In the genomic region with DNA sequence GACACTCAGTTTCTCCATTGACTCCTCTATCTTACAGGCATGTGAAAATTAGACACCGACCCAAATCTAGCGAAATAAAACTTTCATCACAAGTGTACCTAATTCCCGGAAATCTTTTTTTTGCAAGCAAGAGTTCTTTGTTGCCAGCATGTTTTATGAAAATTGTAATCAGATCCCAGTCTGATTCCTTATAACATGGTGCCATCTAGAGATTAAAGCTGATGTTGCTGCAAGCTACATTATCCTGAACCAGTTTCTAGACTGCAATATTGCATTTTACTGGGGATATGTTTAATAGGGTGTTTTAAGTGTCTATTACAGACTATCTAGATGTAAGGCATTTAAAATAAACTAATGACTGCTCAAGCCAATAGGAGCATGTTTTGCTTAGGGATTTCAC, we compare ENCODE assay signal across 14 mouse cellular contexts.
DNase-seq lines count a peak whose midpoint lies in the region; TF ChIP-seq lines count a peak whose summit lies in the region.
"Had no signal": no experiment of that assay in that cellular context is flagged by ENCODE, and none has a peak within 500 bp of the region (broad histone marks: within the 10 kb centered on the region; RNA-seq: fewer than 3 reads in every experiment).

No protein-coding gene starts in this region.

- peak; percentile 30 for TF ChIP-seq CTCF in gastrocnemius, adult 2 months (IDR thresholded peaks at IDR 0.05)
- TF ChIP-seq CTCF in left cerebral cortex, adult 2 months (IDR thresholded peaks at IDR 0.05), result peak; percentile 63

- intact Hi-C loops in gastrocnemius, adult 2 months (cut with DNase I), result no loop called here
- intact Hi-C loops in left cerebral cortex, adult 2 months (cut with DNase I), result loop anchor here (2.0 kb wide), 1 partner anchor 124 kb away; no protein-coding TSS in a partner anchor
- intact Hi-C loops in left cerebral cortex, postnatal 4 days (cut with DNase I), result no loop called here

- H3K4me3 ChIP-seq in gastrocnemius, adult 2 months, result no peak overlapping the region
- no peak overlapping the region for H3K4me3 ChIP-seq in left cerebral cortex, adult 2 months
- H3K4me3 ChIP-seq: lung, embryonic 15.5 days had no signal

- no peak overlapping the region for H3K27ac ChIP-seq in gastrocnemius, adult 2 months
- no peak overlapping the region for H3K27ac ChIP-seq in left cerebral cortex, adult 2 months
- H3K27ac ChIP-seq: lung, embryonic 15.5 days had no signal

- no peak for DNase-seq in gastrocnemius, adult 2 months
- DNase-seq in gastrocnemius, postnatal 25 days, result no peak
- no peak for DNase-seq in left cerebral cortex, adult 2 months (ENCODE audit: extremely low spot score in 1 of 2, low spot score in 2 of 2)
- DNase-seq in left cerebral cortex, postnatal 4 days, result no peak
- peak; percentile 34 for DNase-seq in brain, adult 2 months (ENCODE audit: low read depth, low spot score)
- peak; percentile 22 for DNase-seq in embryo, embryonic 9.5 days (ENCODE audit: extremely low spot score)
- DNase-seq in spleen, postnatal 10 days (ENCODE audit: low spot score in 2 of 2), result no peak
- DNase-seq in ovary, postnatal 14 days (ENCODE audit: low spot score), result no peak
- DNase-seq: adrenal gland, adult 2 months; cerebellum, postnatal 25 days; gastrocnemius, postnatal 36 days; kidney, adult 18-20 months; spleen, adult 18-20 months had no signal

Comparison
In these comparisons a context has a peak if more than half of its experiments do, and no peak if none do; other contexts are left out.
1. DNase-seq: peak in brain, adult 2 months (single experiment) and embryo, embryonic 9.5 days (single experiment); none in gastrocnemius, adult 2 months (single experiment), gastrocnemius, postnatal 25 days (single experiment), left cerebral cortex, adult 2 months (0 of 2), left cerebral cortex, postnatal 4 days (single experiment), spleen, postnatal 10 days (0 of 2) and ovary, postnatal 14 days (single experiment).